Mouse (Mus musculus): ENCODE measurements around the gene Dclre1a. TPM values are rescaled to one million over a fixed set of nuclear protein-coding genes. Genes with fewer than 3 reads are reported as not detected.
A peak's percentile ranks its signal among the peaks of the same experiment; 100 is the strongest.
"Not testable (repeated sequence)": the region's sequence is repeated elsewhere in the genome, so short reads cannot be mapped to it uniquely, and the experiment has no call there.

The Dclre1a gene
- polyA plus RNA-seq, 1 experiment, result 8.4 TPM

- no peak overlapping the region for H3K4me3 ChIP-seq (replicated peaks; ENCODE audit: control insufficient read depth, low read depth, low read length)
- H3K27ac ChIP-seq (ENCODE audit: control insufficient read depth, insufficient read depth, low read depth, low read length, poor library complexity), result no peak overlapping the region
- H3K4me1 ChIP-seq (ENCODE audit: control insufficient read depth, insufficient read depth, low read length), result peaks cover 2% of the 10 kb centered on the region; the same call in 1 of the 2 replicates
- TF ChIP-seq CTCF (IDR thresholded peaks at IDR 0.05; ENCODE audit: control insufficient read depth, insufficient read depth, low read length), result no peak
- TF ChIP-seq POLR2A (IDR thresholded peaks at IDR 0.05; ENCODE audit: borderline replicate concordance, control insufficient read depth, low read depth, low read length), result no peak
- WGBS, result 91% methylated on average over 13 of the region's 13 CpGs
These were observed 3.2 kb downstream of the Dclre1a start for GRCm38 (mm10) chr19:56544681-56545388.

GRCm38 (mm10) chr19:56543320-56543719 lies 4.7 kb downstream of the Dclre1a start:
- H3K4me1 ChIP-seq (ENCODE audit: control insufficient read depth, insufficient read depth, low read length), result no peaks in the 10 kb centered on the region
- WGBS, result 79% methylated on average over 12 of the region's 12 CpGs
- no peak overlapping the region for H3K4me3 ChIP-seq (replicated peaks; ENCODE audit: control insufficient read depth, low read depth, low read length)
- TF ChIP-seq POLR2A (IDR thresholded peaks at IDR 0.05; ENCODE audit: borderline replicate concordance, control insufficient read depth, low read depth, low read length) (no peak), CTCF (IDR thresholded peaks at IDR 0.05; ENCODE audit: control insufficient read depth, insufficient read depth, low read length) (no peak)
- H3K27ac ChIP-seq (ENCODE audit: control insufficient read depth, insufficient read depth, low read depth, low read length, poor library complexity), result no peak overlapping the region

- no peak overlapping the region for H3K27ac ChIP-seq (ENCODE audit: control insufficient read depth, insufficient read depth, low read depth, low read length, poor library complexity)
- H3K4me1 ChIP-seq (ENCODE audit: control insufficient read depth, insufficient read depth, low read length), result peaks cover 3% of the 10 kb centered on the region
- TF ChIP-seq POLR2A (IDR thresholded peaks at IDR 0.05; ENCODE audit: borderline replicate concordance, control insufficient read depth, low read depth, low read length) (no peak), CTCF (IDR thresholded peaks at IDR 0.05; ENCODE audit: control insufficient read depth, insufficient read depth, low read length) (no peak)
- H3K4me3 ChIP-seq (replicated peaks; ENCODE audit: control insufficient read depth, low read depth, low read length), result no peak overlapping the region
- whole genome bisulfite sequencing, result 77% methylated on average over 9 of the region's 9 CpGs
These were observed 12.3 kb downstream of the Dclre1a start for GRCm38 (mm10) chr19:56535765-56536164.

- H3K4me3 ChIP-seq (replicated peaks; ENCODE audit: control insufficient read depth, low read depth, low read length), result peak overlapping the region; percentile 3
- WGBS, result 40% methylated on average over 9 of the region's 9 CpGs
- peak overlapping the region; percentile 57 for H3K27ac ChIP-seq (ENCODE audit: control insufficient read depth, insufficient read depth, low read depth, low read length, poor library complexity)
- peaks cover 3% of the 10 kb centered on the region for H3K4me1 ChIP-seq (ENCODE audit: control insufficient read depth, insufficient read depth, low read length)
- TF ChIP-seq POLR2A (IDR thresholded peaks at IDR 0.05; ENCODE audit: borderline replicate concordance, control insufficient read depth, low read depth, low read length), result no peak
- no peak for TF ChIP-seq CTCF (IDR thresholded peaks at IDR 0.05; ENCODE audit: control insufficient read depth, insufficient read depth, low read length)
These were observed 13.0 kb downstream of the Dclre1a start for GRCm38 (mm10) chr19:56535064-56535463.

- Histone ChIP-seq H3K4me3 (replicated peaks; ENCODE audit: control insufficient read depth, low read depth, low read length) (no peak overlapping the region), H3K4me1 (ENCODE audit: control insufficient read depth, insufficient read depth, low read length) (peaks cover 3% of the 10 kb centered on the region), H3K27ac (ENCODE audit: control insufficient read depth, insufficient read depth, low read depth, low read length, poor library complexity) (no peak overlapping the region)
- WGBS, result 91% methylated on average over 3 of the region's 3 CpGs
- no peak for TF ChIP-seq CTCF (IDR thresholded peaks at IDR 0.05; ENCODE audit: control insufficient read depth, insufficient read depth, low read length)
- TF ChIP-seq POLR2A (IDR thresholded peaks at IDR 0.05; ENCODE audit: borderline replicate concordance, control insufficient read depth, low read depth, low read length), result no peak
These were observed 13.7 kb downstream of the Dclre1a start for GRCm38 (mm10) chr19:56534337-56534736.

GRCm38 (mm10) chr19:56533291-56534071 lies 14.5 kb downstream of the Dclre1a start:
- TF ChIP-seq CTCF (IDR thresholded peaks at IDR 0.05; ENCODE audit: control insufficient read depth, insufficient read depth, low read length), result no peak
- no peak for TF ChIP-seq POLR2A (IDR thresholded peaks at IDR 0.05; ENCODE audit: borderline replicate concordance, control insufficient read depth, low read depth, low read length)
- no peak overlapping the region for H3K4me3 ChIP-seq (replicated peaks; ENCODE audit: control insufficient read depth, low read depth, low read length)
- H3K27ac ChIP-seq (ENCODE audit: control insufficient read depth, insufficient read depth, low read depth, low read length, poor library complexity), result no peak overlapping the region
- peaks cover 3% of the 10 kb centered on the region for H3K4me1 ChIP-seq (ENCODE audit: control insufficient read depth, insufficient read depth, low read length)
- WGBS, result 89% methylated on average over 14 of the region's 14 CpGs

GRCm38 (mm10) chr19:56531251-56531650 lies 16.8 kb downstream of the Dclre1a start:
- Histone ChIP-seq H3K4me1 (ENCODE audit: control insufficient read depth, insufficient read depth, low read length) (peaks cover 3% of the 10 kb centered on the region), H3K4me3 (replicated peaks; ENCODE audit: control insufficient read depth, low read depth, low read length) (no peak overlapping the region), H3K27ac (ENCODE audit: control insufficient read depth, insufficient read depth, low read depth, low read length, poor library complexity) (no peak overlapping the region)
- 90% methylated on average over 12 of the region's 12 CpGs for WGBS
- TF ChIP-seq POLR2A (IDR thresholded peaks at IDR 0.05; ENCODE audit: borderline replicate concordance, control insufficient read depth, low read depth, low read length) (no peak), CTCF (IDR thresholded peaks at IDR 0.05; ENCODE audit: control insufficient read depth, insufficient read depth, low read length) (no peak)

- not testable (repeated sequence) for H3K4me3 ChIP-seq (replicated peaks; ENCODE audit: control insufficient read depth, low read depth, low read length); H3K4me1 ChIP-seq (ENCODE audit: control insufficient read depth, insufficient read depth, low read length); H3K27ac ChIP-seq (ENCODE audit: control insufficient read depth, insufficient read depth, low read depth, low read length, poor library complexity)
- WGBS, result no CpG with 5 or more reads among the region's 11 CpGs
These were observed 17.5 kb downstream of the Dclre1a start for GRCm38 (mm10) chr19:56530529-56530928.

- not testable (repeated sequence) for H3K4me3 ChIP-seq (replicated peaks; ENCODE audit: control insufficient read depth, low read depth, low read length); H3K4me1 ChIP-seq (ENCODE audit: control insufficient read depth, insufficient read depth, low read length); H3K27ac ChIP-seq (ENCODE audit: control insufficient read depth, insufficient read depth, low read depth, low read length, poor library complexity)
- no CpG with 5 or more reads among the region's 7 CpGs for WGBS
These were observed 28.6 kb downstream of the Dclre1a start for GRCm38 (mm10) chr19:56519408-56519807.

- WGBS, result no CpG with 5 or more reads among the region's 2 CpGs
- H3K27ac ChIP-seq (ENCODE audit: control insufficient read depth, insufficient read depth, low read depth, low read length, poor library complexity); H3K4me3 ChIP-seq (replicated peaks; ENCODE audit: control insufficient read depth, low read depth, low read length): not testable (repeated sequence)
These were observed 34.5 kb downstream of the Dclre1a start for GRCm38 (mm10) chr19:56513527-56513926.

GRCm38 (mm10) chr19:56511207-56511606 lies 36.8 kb downstream of the Dclre1a start:
- H3K4me1 ChIP-seq (ENCODE audit: control insufficient read depth, insufficient read depth, low read length); H3K4me3 ChIP-seq (replicated peaks; ENCODE audit: control insufficient read depth, low read depth, low read length); H3K27ac ChIP-seq (ENCODE audit: control insufficient read depth, insufficient read depth, low read depth, low read length, poor library complexity): not testable (repeated sequence)
- WGBS, result no CpG with 5 or more reads among the region's 4 CpGs

More at GRCm38 (mm10) chr19:56513527-56513926, 34.5 kb downstream of the Dclre1a start:
- not testable (repeated sequence) for H3K4me1 ChIP-seq (ENCODE audit: control insufficient read depth, insufficient read depth, low read length)

GRCm38 (mm10) chr19:56503525-56503924 lies 44.5 kb downstream of the Dclre1a start:
- H3K27ac ChIP-seq (ENCODE audit: control insufficient read depth, insufficient read depth, low read depth, low read length, poor library complexity); H3K4me1 ChIP-seq (ENCODE audit: control insufficient read depth, insufficient read depth, low read length); H3K4me3 ChIP-seq (replicated peaks; ENCODE audit: control insufficient read depth, low read depth, low read length): not testable (repeated sequence)
- no CpG with 5 or more reads among the region's 5 CpGs for WGBS
